Mouse (Mus musculus) bone marrow macrophage, adult 2 months (primary cell): ENCODE measurements around the gene Kctd18.
"Not testable (repeated sequence)": the region's sequence is repeated elsewhere in the genome, so short reads cannot be mapped to it uniquely, and the experiment has no call there.

Source experiments
- CTCF ChIP-seq: IDR thresholded peaks from 2 replicates; pipeline ENCODE4 v1.5.1; 2012; ENCODE audit warnings: low read depth, mild to moderate bottlenecking, low read length, moderate library complexity
- POLR2A ChIP-seq: IDR thresholded peaks from 2 replicates; pipeline ENCODE4 v1.6.1; 2012; ENCODE audit warnings: mild to moderate bottlenecking, low read depth, low read length, borderline replicate concordance

- TF ChIP-seq CTCF, POLR2A: not testable (repeated sequence)
Measured at GRCm38 (mm10) chr1:58037306-58037705, 18.6 kb upstream of the Kctd18 start.
